Mouse (Mus musculus): ENCODE measurements at regions not wholly inside any gene's neighbourhood (a gene's known extent, or its start where the extent isn't known, plus 50 kb on each side); places are given as distances from the start of the nearest gene placed in this dataset.

GRCm38 (mm10) chr13:19888983-19889773 lies 65.1 kb upstream of the Gpr141 start:
- DNase-seq (ENCODE audit: low spot score in 2 of 2): no peak

- DNase-seq (ENCODE audit: low spot score in 2 of 2): no peak
These were observed 60.0 kb upstream of the Gpr141 start for GRCm38 (mm10) chr13:19883896-19884658.

DNA sequence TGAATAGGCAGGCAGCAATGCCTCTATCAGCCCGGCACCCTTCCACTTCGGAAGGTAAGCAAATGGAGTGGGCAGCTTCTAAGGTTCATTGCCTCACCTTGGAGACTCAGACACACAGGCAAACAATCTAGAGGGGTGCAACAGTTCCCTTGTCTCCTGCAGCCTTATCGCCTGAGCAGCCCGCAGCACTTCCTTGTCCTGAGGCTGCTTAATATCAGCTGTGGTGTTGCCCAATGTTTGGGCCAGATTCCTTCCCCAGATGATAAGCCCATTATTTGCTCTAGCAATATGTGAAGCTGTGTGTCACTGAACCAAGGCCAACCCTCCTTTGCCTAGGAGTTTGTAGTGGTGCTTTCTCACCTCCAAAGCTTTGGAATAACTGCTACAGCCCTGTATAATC lies 58.8 kb upstream of the Gpr141 start:
- no peak for DNase-seq (ENCODE audit: low spot score in 2 of 2)

DNA sequence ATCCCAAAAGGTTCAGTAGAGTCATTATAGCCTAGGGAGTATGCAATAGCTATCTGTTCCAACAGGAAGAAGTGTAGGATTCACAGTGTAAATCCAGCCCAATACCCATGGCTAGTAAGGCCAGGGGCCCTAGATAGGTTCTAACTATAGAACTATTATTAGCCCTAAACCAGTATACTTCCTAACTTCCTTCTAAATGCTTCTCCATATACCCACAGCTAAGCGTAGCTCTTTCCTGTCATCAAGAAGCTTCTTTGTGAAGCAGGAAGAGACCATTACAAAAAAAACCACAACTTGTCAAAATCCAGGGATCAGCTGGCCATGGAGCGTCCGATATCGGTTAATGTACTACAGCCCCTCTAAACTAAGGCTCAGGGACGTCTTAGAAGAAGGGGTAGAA lies 57.7 kb upstream of the Gpr141 start:
- DNase-seq (ENCODE audit: low spot score in 2 of 2): no peak

DNA sequence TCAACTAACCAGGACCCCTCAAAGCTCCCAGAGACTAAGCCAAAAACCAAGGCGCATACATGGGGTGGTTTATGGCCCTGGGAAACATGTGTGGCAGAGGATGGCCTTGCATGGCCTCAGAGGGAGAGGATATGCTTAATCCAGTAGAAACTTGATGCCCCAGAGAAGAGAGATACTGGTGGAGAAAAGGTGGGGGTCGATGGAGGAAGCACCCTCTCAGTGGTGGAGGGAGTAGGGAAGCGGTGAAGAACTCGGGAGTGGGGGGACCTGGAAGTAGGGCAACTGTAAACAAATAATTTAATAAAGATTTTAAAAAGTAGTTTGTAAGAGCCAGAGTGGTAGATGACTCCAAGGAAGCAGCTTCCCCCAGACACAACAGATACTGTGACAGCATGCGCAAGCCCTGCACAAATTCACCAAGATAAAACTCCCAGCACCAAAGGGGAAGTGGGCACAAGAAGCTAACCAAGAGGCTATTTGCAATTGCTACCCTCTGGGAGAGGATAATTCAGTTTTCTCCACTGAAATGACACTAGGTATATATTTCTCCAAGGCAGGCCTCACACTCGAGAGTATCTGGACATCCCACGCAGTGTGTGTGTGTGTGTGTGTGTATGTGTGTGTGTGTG lies 50.7 kb upstream of the Gpr141 start:
- no peak for DNase-seq (ENCODE audit: low spot score in 2 of 2)
